Mouse (Mus musculus): ENCODE results near the gene Pbx4. TPM values are rescaled to one million over a fixed set of nuclear protein-coding genes. Genes with fewer than 3 reads are reported as not detected.
A peak's percentile ranks its signal among the peaks of the same experiment; 100 is the strongest.

Gene Pbx4
- polyA plus RNA-seq, 1 experiment, result 1.7 TPM

DNA sequence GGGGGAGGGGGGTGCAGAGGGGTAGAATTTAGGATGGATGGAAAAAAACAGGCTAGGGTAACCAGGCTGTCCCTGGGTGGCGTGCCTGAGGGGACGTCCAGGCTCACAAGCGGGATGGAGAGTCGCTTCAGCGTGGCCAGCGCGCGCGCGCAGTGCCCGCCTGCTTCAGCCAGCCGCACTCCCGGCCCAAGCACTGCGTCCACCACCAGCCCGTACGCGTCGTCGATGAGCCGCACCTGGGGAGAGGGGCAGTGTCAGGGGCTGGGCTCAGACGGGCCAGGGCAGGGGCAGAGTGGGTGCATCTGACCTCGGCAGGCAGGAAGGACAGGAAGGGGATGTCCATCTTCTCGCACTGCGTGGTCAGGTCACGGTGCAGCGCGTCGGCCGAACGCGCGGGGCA lies 56.6 kb downstream of the Pbx4 start:
- Histone ChIP-seq H3K27me3 (ENCODE audit: control insufficient read depth, insufficient read depth, insufficient read length) (peaks cover 5% of the 10 kb centered on the region), H3K4me3 (no peak overlapping the region), H3K79me2 (ENCODE audit: control insufficient read depth, insufficient read depth) (no peaks in the 10 kb centered on the region), H3ac (ENCODE audit: control insufficient read depth, insufficient read length) (no peak overlapping the region), H3K36me3 (ENCODE audit: control insufficient read depth, insufficient read depth) (no peaks in the 10 kb centered on the region), H3K4me2 (ENCODE audit: low read depth) (no peak overlapping the region)
- TF ChIP-seq POLR2AphosphoS2 (IDR thresholded peaks at IDR 0.05; ENCODE audit: insufficient read length, low read depth) (no peak), POLR2A (IDR thresholded peaks at IDR 0.05; ENCODE audit: insufficient read length, low read depth) (peak; percentile 20)

DNA sequence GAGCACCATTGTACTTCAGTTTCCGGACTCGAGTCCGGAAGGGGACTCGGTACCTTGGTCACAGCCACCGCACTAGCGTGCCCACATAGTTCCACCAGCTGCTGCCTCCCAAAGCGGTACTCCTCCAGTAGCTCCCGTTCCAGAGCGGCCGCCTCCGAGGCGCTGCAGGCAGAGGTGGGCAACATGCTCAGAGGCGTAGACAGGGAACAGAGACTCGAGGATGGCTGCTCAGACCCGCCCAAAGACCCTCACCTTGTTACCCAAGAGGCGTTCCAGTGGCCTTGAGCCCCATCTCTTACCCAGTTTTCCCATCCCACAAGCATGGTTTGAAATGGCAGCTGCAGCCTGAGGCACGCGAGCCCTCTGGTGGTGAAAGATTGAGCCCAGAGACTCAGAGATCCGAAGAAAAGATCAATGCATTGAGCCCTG lies 58.5 kb downstream of the Pbx4 start:
- no peak overlapping the region for H3K4me2 ChIP-seq (ENCODE audit: low read depth)
- TF ChIP-seq POLR2A (IDR thresholded peaks at IDR 0.05; ENCODE audit: insufficient read length, low read depth) (no peak), USF1 (IDR thresholded peaks at IDR 0.05; ENCODE audit: low read depth) (no peak), TCF12 (IDR thresholded peaks at IDR 0.05; ENCODE audit: insufficient read depth, poor library complexity, severe bottlenecking) (no peak), MYOG (IDR thresholded peaks at IDR 0.05; ENCODE audit: control insufficient read depth in 1 of 3, insufficient read depth in 1 of 3, insufficient read length in 2 of 3, low read depth in 2 of 3) (no peak), POLR2AphosphoS2 (IDR thresholded peaks at IDR 0.05; ENCODE audit: insufficient read length, low read depth) (no peak), MAX (IDR thresholded peaks at IDR 0.05; ENCODE audit: low read depth) (no peak), E2F4 (IDR thresholded peaks at IDR 0.05; ENCODE audit: insufficient read depth) (no peak), SRF (IDR thresholded peaks at IDR 0.05; ENCODE audit: control insufficient read depth, insufficient read length, low read depth) (no peak), REST (IDR thresholded peaks at IDR 0.05; ENCODE audit: insufficient read depth, insufficient read length) (no peak), MYOD1 (IDR thresholded peaks at IDR 0.05; ENCODE audit: control insufficient read depth in 1 of 3, insufficient read length in 2 of 3, low read depth in 2 of 3) (no peak), CEBPB (IDR thresholded peaks at IDR 0.05; ENCODE audit: insufficient read depth, poor library complexity, severe bottlenecking) (no peak), TCF3 (IDR thresholded peaks at IDR 0.05; ENCODE audit: insufficient read length, low read depth) (no peak)
- peaks cover 5% of the 10 kb centered on the region for H3K27me3 ChIP-seq (ENCODE audit: control insufficient read depth, insufficient read depth, insufficient read length)
- no peaks in the 10 kb centered on the region for H3K36me3 ChIP-seq (ENCODE audit: control insufficient read depth, insufficient read depth)
- no peak overlapping the region for H3ac ChIP-seq (ENCODE audit: control insufficient read depth, insufficient read length)
- peaks cover under 1% of the 10 kb centered on the region for H3K79me2 ChIP-seq (ENCODE audit: control insufficient read depth, insufficient read depth)
- H3K4me3 ChIP-seq, result no peak overlapping the region

DNA sequence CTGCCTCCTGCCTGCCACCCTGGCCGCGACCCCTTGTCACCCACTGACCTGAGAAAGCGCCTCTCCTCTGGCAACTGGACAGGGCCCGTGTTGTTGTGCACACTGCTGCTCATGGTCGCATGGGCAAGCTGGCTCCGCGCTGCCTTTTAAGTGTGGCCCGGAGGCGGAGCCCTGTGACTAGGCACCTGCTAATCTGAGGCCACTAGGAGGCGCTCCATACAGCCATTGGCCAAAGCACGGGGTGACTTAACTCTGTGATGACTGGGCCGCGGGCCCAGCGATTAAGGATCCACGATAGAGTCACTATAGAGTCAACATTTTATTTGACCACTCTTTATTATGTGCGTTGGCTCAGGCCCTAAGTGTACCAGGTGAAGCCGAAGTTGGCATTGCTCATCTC lies 61.6 kb downstream of the Pbx4 start:
- TF ChIP-seq CEBPB (IDR thresholded peaks at IDR 0.05; ENCODE audit: insufficient read depth, poor library complexity, severe bottlenecking), result no peak
- H3K4me2 ChIP-seq (ENCODE audit: low read depth), result no peak overlapping the region
- no peaks in the 10 kb centered on the region for H3K36me3 ChIP-seq (ENCODE audit: control insufficient read depth, insufficient read depth)
- peaks cover 27% of the 10 kb centered on the region for H3K79me2 ChIP-seq (ENCODE audit: control insufficient read depth, insufficient read depth)
- no peak overlapping the region for H3K4me3 ChIP-seq
- H3K27me3 ChIP-seq (ENCODE audit: control insufficient read depth, insufficient read depth, insufficient read length), result no peaks in the 10 kb centered on the region
- no peak overlapping the region for H3ac ChIP-seq (ENCODE audit: control insufficient read depth, insufficient read length)

DNA sequence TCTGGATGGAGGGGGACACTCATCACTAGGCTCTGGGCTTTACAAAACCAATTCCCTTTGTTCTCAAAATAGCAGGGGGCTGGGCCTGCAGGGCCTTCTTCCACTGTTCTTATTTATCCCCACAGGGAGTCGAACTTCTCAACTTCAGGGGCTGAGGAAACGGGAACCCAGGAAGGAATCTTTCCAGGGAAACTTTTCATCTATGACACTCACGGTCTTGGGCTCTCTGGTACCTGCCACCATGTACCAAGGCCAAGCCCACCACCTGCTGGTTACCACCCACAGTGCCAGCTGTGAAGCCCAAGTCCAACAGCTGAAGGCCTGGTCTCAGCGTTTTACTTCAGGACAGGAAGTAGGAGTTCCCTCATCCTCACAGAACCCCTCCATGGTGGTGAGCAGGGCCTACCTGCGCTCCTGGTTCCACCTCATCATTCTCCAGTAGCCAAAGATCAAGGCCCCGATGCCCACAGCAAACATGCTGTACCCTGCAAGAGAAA lies 62.6 kb downstream of the Pbx4 start:
- no peaks in the 10 kb centered on the region for H3K36me3 ChIP-seq (ENCODE audit: control insufficient read depth, insufficient read depth)
- no peak overlapping the region for H3K4me3 ChIP-seq
- H3K4me2 ChIP-seq (ENCODE audit: low read depth), result peak overlapping the region; percentile 12

DNA sequence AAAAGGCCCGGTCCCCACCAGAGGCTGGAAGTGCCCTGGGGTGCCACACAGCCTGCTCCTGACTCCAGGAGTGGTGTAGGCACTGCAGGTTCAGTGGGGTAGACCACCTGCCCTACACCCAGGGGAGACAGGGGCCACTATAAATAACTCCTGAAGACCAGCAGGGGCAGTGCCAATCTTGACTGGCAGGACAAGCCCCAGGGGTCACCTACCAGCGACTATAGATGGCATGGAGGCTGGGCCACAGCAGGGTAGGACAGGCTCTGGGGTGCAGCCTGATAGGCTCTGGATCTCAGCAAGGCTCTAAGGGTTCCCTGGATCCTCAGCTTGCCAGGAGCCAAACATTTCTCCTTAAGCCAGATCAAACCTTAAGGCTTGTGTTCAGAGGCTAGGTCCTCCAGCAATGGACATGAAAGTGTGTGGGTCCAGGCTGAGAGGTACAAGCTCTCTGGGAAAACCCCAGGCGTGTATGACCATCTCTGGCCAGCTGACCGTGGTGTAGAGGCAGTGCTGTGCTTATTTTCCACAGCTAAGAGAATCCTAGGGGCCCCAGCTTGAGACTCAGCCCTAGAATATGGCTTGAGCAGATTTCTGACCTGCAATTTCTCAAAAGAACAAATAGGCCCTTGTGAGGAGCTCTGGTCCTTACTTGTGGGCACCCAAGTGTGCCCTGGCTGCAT lies 63.6 kb downstream of the Pbx4 start:
- H3ac ChIP-seq (ENCODE audit: control insufficient read depth, insufficient read length), result no peak overlapping the region
- no peak overlapping the region for H3K4me3 ChIP-seq
- no peaks in the 10 kb centered on the region for H3K36me3 ChIP-seq (ENCODE audit: control insufficient read depth, insufficient read depth)
- H3K79me2 ChIP-seq (ENCODE audit: control insufficient read depth, insufficient read depth), result peaks cover 46% of the 10 kb centered on the region
- no peaks in the 10 kb centered on the region for H3K27me3 ChIP-seq (ENCODE audit: control insufficient read depth, insufficient read depth, insufficient read length)
- no peak overlapping the region for H3K4me2 ChIP-seq (ENCODE audit: low read depth)
- no peak for TF ChIP-seq REST (IDR thresholded peaks at IDR 0.05; ENCODE audit: insufficient read depth, insufficient read length)
- TF ChIP-seq POLR2A (IDR thresholded peaks at IDR 0.05; ENCODE audit: insufficient read length, low read depth), result no peak

More for the DNA sequence above, 62.6 kb downstream of the Pbx4 start:
- TF ChIP-seq TCF12 (IDR thresholded peaks at IDR 0.05; ENCODE audit: insufficient read depth, poor library complexity, severe bottlenecking) (peak; percentile 39), USF1 (IDR thresholded peaks at IDR 0.05; ENCODE audit: low read depth) (no peak), MYOG (IDR thresholded peaks at IDR 0.05; ENCODE audit: control insufficient read depth in 1 of 3, insufficient read depth in 1 of 3, insufficient read length in 2 of 3, low read depth in 2 of 3) (peak in 2 of 3 experiments; percentile 66 to 91), MYOD1 (IDR thresholded peaks at IDR 0.05; ENCODE audit: control insufficient read depth in 1 of 3, insufficient read length in 2 of 3, low read depth in 2 of 3) (peak in 2 of 3 experiments; percentile 81 to 85)
- no peaks in the 10 kb centered on the region for H3K27me3 ChIP-seq (ENCODE audit: control insufficient read depth, insufficient read depth, insufficient read length)
- no peak overlapping the region for H3ac ChIP-seq (ENCODE audit: control insufficient read depth, insufficient read length)
- H3K79me2 ChIP-seq (ENCODE audit: control insufficient read depth, insufficient read depth), result peaks cover 36% of the 10 kb centered on the region

DNA sequence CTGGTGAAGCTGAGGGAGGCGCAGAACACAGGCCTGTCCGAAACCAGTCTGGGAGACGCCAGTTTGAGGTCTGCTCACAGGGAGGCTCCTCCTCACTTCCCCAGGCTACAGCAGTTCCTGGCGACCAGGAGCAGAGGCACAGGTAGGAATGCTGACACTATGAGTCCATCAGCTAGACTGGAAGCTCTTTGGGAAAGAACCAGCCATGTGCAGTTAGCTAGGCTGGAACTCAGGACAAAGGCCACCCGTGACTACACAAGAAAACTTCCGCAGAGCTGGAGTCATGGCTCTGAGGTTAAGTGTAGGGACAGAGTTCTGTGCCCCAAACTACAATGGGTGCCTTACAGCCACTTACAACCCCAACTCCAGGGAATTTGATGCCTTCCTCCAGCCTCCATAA lies 65.6 kb downstream of the Pbx4 start:
- H3K4me2 ChIP-seq (ENCODE audit: low read depth), result peak overlapping the region; percentile 32
- H3K36me3 ChIP-seq (ENCODE audit: control insufficient read depth, insufficient read depth), result no peaks in the 10 kb centered on the region
- no peaks in the 10 kb centered on the region for H3K27me3 ChIP-seq (ENCODE audit: control insufficient read depth, insufficient read depth, insufficient read length)
- no peak overlapping the region for H3ac ChIP-seq (ENCODE audit: control insufficient read depth, insufficient read length)
- H3K79me2 ChIP-seq (ENCODE audit: control insufficient read depth, insufficient read depth), result peaks cover 50% of the 10 kb centered on the region
- no peak overlapping the region for H3K4me3 ChIP-seq
- no peak for TF ChIP-seq POLR2AphosphoS2 (IDR thresholded peaks at IDR 0.05; ENCODE audit: insufficient read length, low read depth)

All from myocyte (in vitro differentiated cells).